ENCODE assay signal across 20 mouse cellular contexts in the genomic region with DNA sequence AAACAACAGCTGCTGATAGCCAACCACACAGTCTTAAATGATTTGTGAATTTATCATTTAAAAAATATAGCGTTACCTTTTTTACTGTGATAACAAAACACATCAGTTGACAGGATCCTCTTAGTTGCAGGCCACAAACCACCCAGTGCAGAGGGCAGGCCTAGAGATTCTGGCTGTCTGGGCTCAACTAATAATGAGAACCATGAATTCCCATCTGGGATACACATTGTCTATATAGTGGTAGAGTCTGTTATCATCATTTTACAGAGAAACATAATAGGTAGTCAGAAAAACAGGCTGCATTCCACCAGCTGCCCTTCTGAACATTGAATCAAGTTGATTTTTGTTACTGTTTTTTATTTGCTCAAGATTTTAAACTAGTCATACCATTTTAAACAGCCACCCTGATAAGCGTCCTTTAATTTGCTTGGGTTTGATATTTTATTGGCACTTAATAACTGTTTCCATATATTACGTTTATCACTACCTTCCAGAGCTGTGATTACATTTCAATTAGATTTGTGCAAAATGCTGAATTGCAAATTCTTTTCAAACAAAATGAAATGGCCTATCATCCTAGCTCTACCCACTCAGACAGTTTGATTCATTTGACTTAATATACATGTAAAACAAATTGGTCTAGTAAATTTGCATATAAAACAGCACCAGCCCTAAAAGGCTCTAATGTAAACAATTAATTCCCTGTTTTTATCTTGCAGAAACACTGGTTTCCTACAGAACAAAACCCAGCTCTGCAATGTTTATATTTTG.
DNase-seq lines count a peak whose midpoint lies in the region; ATAC-seq and TF ChIP-seq lines count a peak whose summit lies in the region.
"Had no signal": no experiment of that assay in that cellular context is flagged by ENCODE, and none has a peak within 500 bp of the region (broad histone marks: within the 10 kb centered on the region; RNA-seq: fewer than 3 reads in every experiment).

No protein-coding gene starts in this region.

- no peaks in the 10 kb centered on the region for H3K36me3 ChIP-seq in hindbrain, embryonic 12.5 days
- no peaks in the 10 kb centered on the region for H3K36me3 ChIP-seq in hindbrain, postnatal 0 days (ENCODE audit: insufficient read depth, low read length)
- H3K36me3 ChIP-seq in lung, postnatal 0 days (ENCODE audit: insufficient read depth, low read length) = no peaks in the 10 kb centered on the region
- no peaks in the 10 kb centered on the region for H3K36me3 ChIP-seq in neural tube, embryonic 12.5 days
- no peaks in the 10 kb centered on the region for H3K36me3 ChIP-seq in heart, embryonic 12.5 days
- H3K36me3 ChIP-seq: embryonic facial prominence, embryonic 13.5 days; heart, embryonic 13.5 days had no signal

- H3K4me3 ChIP-seq in hindbrain, embryonic 12.5 days = no peak overlapping the region
- no peak overlapping the region for H3K4me3 ChIP-seq in hindbrain, postnatal 0 days (ENCODE audit: low read length)
- no peak overlapping the region for H3K4me3 ChIP-seq in lung, postnatal 0 days (ENCODE audit: low read depth, low read length)
- H3K4me3 ChIP-seq in neural tube, embryonic 12.5 days = no peak overlapping the region
- H3K4me3 ChIP-seq in heart, embryonic 12.5 days = no peak overlapping the region
- H3K4me3 ChIP-seq: embryonic facial prominence, embryonic 13.5 days; forebrain, embryonic 13.5 days; gastrocnemius, adult 2 months; heart, embryonic 13.5 days had no signal

- H3K4me1 ChIP-seq in hindbrain, embryonic 12.5 days = no peaks in the 10 kb centered on the region
- H3K4me1 ChIP-seq in hindbrain, postnatal 0 days (ENCODE audit: insufficient read depth, low read length) = no peaks in the 10 kb centered on the region
- H3K4me1 ChIP-seq in lung, postnatal 0 days (ENCODE audit: insufficient read depth, low read depth, low read length) = no peaks in the 10 kb centered on the region
- H3K4me1 ChIP-seq in neural tube, embryonic 12.5 days = no peaks in the 10 kb centered on the region
- H3K4me1 ChIP-seq in heart, embryonic 12.5 days (replicated peaks) = no peaks in the 10 kb centered on the region
- H3K4me1 ChIP-seq: embryonic facial prominence, embryonic 13.5 days; forebrain, embryonic 13.5 days; heart, embryonic 13.5 days had no signal

- no peaks in the 10 kb centered on the region for H3K27me3 ChIP-seq in hindbrain, embryonic 12.5 days
- H3K27me3 ChIP-seq in hindbrain, postnatal 0 days (ENCODE audit: insufficient read depth, low read length) = no peaks in the 10 kb centered on the region
- no peaks in the 10 kb centered on the region for H3K27me3 ChIP-seq in lung, postnatal 0 days (replicated peaks; ENCODE audit: insufficient read depth, low read length)
- H3K27me3 ChIP-seq in neural tube, embryonic 12.5 days (replicated peaks) = no peaks in the 10 kb centered on the region
- H3K27me3 ChIP-seq in heart, embryonic 12.5 days (replicated peaks) = no peaks in the 10 kb centered on the region
- H3K27me3 ChIP-seq: embryonic facial prominence, embryonic 13.5 days; forebrain, embryonic 13.5 days; heart, embryonic 13.5 days had no signal

- no peak overlapping the region for H3K27ac ChIP-seq in hindbrain, embryonic 12.5 days
- H3K27ac ChIP-seq in hindbrain, postnatal 0 days = no peak overlapping the region
- no peak overlapping the region for H3K27ac ChIP-seq in lung, postnatal 0 days (ENCODE audit: low read length)
- no peak overlapping the region for H3K27ac ChIP-seq in neural tube, embryonic 12.5 days
- no peak overlapping the region for H3K27ac ChIP-seq in heart, embryonic 12.5 days (ENCODE audit: poor library complexity, severe bottlenecking)
- H3K27ac ChIP-seq: embryonic facial prominence, embryonic 13.5 days; forebrain, embryonic 13.5 days; gastrocnemius, adult 2 months; heart, embryonic 13.5 days had no signal

- H3K4me2 ChIP-seq in hindbrain, embryonic 12.5 days (replicated peaks) = no peak overlapping the region
- no peak overlapping the region for H3K4me2 ChIP-seq in hindbrain, postnatal 0 days (ENCODE audit: low read depth, low read length)
- H3K4me2 ChIP-seq in lung, postnatal 0 days (replicated peaks; ENCODE audit: low read depth, low read length) = no peak overlapping the region
- no peak overlapping the region for H3K4me2 ChIP-seq in neural tube, embryonic 12.5 days (replicated peaks)
- H3K4me2 ChIP-seq in heart, embryonic 12.5 days = no peak overlapping the region
- H3K4me2 ChIP-seq: embryonic facial prominence, embryonic 13.5 days; forebrain, embryonic 13.5 days; heart, embryonic 13.5 days had no signal

- H3K9me3 ChIP-seq in hindbrain, embryonic 12.5 days (replicated peaks) = no peaks in the 10 kb centered on the region
- no peaks in the 10 kb centered on the region for H3K9me3 ChIP-seq in hindbrain, postnatal 0 days (ENCODE audit: low read length)
- H3K9me3 ChIP-seq in lung, postnatal 0 days (ENCODE audit: low read length) = no peaks in the 10 kb centered on the region
- no peaks in the 10 kb centered on the region for H3K9me3 ChIP-seq in neural tube, embryonic 12.5 days
- no peaks in the 10 kb centered on the region for H3K9me3 ChIP-seq in heart, embryonic 12.5 days (replicated peaks)
- H3K9me3 ChIP-seq: embryonic facial prominence, embryonic 13.5 days; forebrain, embryonic 13.5 days; heart, embryonic 13.5 days had no signal

- no peak for DNase-seq in hindbrain, postnatal 0 days (ENCODE audit: low spot score)
- DNase-seq in lung, postnatal 0 days (ENCODE audit: low spot score) = peak; percentile 12
- DNase-seq in lung, postnatal 10 days = no peak
- DNase-seq in neural tube, embryonic 10.5 days (ENCODE audit: extremely low spot score, low spot score) = no peak
- DNase-seq: adrenal gland, postnatal 14 days; cerebellum, adult 18-20 months; cerebellum, adult 9-11 months; cerebellum, postnatal 36 days; gastrocnemius, adult 2 months; gastrocnemius, postnatal 25 days; heart, postnatal 36 days had no signal

- H3K9ac ChIP-seq in hindbrain, embryonic 12.5 days = no peak overlapping the region
- no peak overlapping the region for H3K9ac ChIP-seq in hindbrain, postnatal 0 days (replicated peaks; ENCODE audit: low read length)
- no peak overlapping the region for H3K9ac ChIP-seq in lung, postnatal 0 days (replicated peaks; ENCODE audit: low read depth)
- H3K9ac ChIP-seq in neural tube, embryonic 12.5 days = no peak overlapping the region
- no peak overlapping the region for H3K9ac ChIP-seq in heart, embryonic 12.5 days
- H3K9ac ChIP-seq: embryonic facial prominence, embryonic 13.5 days; forebrain, embryonic 13.5 days; heart, embryonic 13.5 days had no signal

- TF ChIP-seq EP300 in lung, postnatal 0 days (IDR thresholded peaks at IDR 0.05) = peak; percentile 56

- peak; percentile 22; the same call in 1 of the 2 replicates for ATAC-seq in hindbrain, embryonic 12.5 days (ENCODE audit: low FRiP score)
- ATAC-seq in hindbrain, postnatal 0 days = no peak
- no peak; the same call in 1 of the 2 replicates for ATAC-seq in lung, postnatal 0 days
- peak; percentile 50; the same call in 1 of the 2 replicates for ATAC-seq in neural tube, embryonic 12.5 days (ENCODE audit: low FRiP score, low read depth)
- ATAC-seq in heart, embryonic 12.5 days (ENCODE audit: insufficient number of reproducible peaks, low FRiP score) = no peak
- ATAC-seq: activated CD4-positive, CD25-positive, alpha-beta regulatory T cell, adult 4 months; forebrain, embryonic 13.5 days; hindbrain, embryonic 16.5 days; Patski had no signal

- WGBS in hindbrain, embryonic 12.5 days = 79% methylated on average over 3 of the region's 3 CpGs
- WGBS in hindbrain, postnatal 0 days = 80% methylated on average over 3 of the region's 3 CpGs
- 61% methylated on average over 3 of the region's 3 CpGs for WGBS in lung, postnatal 0 days
- 72% methylated on average over 3 of the region's 3 CpGs for WGBS in neural tube, embryonic 12.5 days
- 73% methylated on average over 3 of the region's 3 CpGs for WGBS in heart, embryonic 12.5 days

- TF ChIP-seq CTCF in hindbrain, postnatal 0 days (IDR thresholded peaks at IDR 0.05; ENCODE audit: low read depth) = no peak
- TF ChIP-seq CTCF in lung, postnatal 0 days (IDR thresholded peaks at IDR 0.05) = no peak

Comparison
In these comparisons a context has a peak if more than half of its experiments do, and no peak if none do; other contexts are left out.
1. ATAC-seq: peak in hindbrain, embryonic 12.5 days (single experiment) and neural tube, embryonic 12.5 days (single experiment); none in hindbrain, postnatal 0 days (single experiment), lung, postnatal 0 days (single experiment) and heart, embryonic 12.5 days (single experiment).